Mouse (Mus musculus) granulocyte monocyte progenitor cell, adult 5-6 weeks (primary cell): ENCODE results near the gene Itgad. TPM values are rescaled to one million over a fixed set of nuclear protein-coding genes. Genes with fewer than 3 reads are reported as not detected.

ENCODE experiments used
- ATAC-seq: replicated peaks from 2 replicates; pipeline ENCODE4 v1.8.0; 2016; ENCODE audit warnings: mild to moderate bottlenecking, moderate TSS enrichment, inconsistent platforms; ENCODE audit not compliant: poor library complexity, severe bottlenecking
- total RNA-seq, 2 experiments: library from RNA; stranded (forward) in 1 of 2; stranded (reverse) in 1 of 2; fragments of 200-712, 200-1000 nt in 1 of 2; fragments of >200 nt in 1 of 2; fragmentation: Nextera tagmentation in 1 of 2; gene quantifications; 2 replicates each; pipeline ENCODE4 v1.2.3; 2014 to 2017

The Itgad gene
- total RNA-seq, 2 experiments from 2014 or later = 0.21 TPM; not detected in 1

- no peak for ATAC-seq
Observed at GRCm38 (mm10) chr7:128169996-128170395, 15.8 kb downstream of the Itgad start.

GRCm38 (mm10) chr7:128178385-128178784 lies 24.2 kb downstream of the Itgad start:
- peak; percentile 40 for ATAC-seq

GRCm38 (mm10) chr7:128180126-128180525 lies 25.9 kb downstream of the Itgad start:
- peak; percentile 89 for ATAC-seq

- ATAC-seq = no peak
Observed at GRCm38 (mm10) chr7:128180546-128180945, 26.4 kb downstream of the Itgad start.

- ATAC-seq = no peak
Observed at GRCm38 (mm10) chr7:128181691-128182090, 27.5 kb downstream of the Itgad start.

GRCm38 (mm10) chr7:128201607-128202006 lies 47.4 kb downstream of the Itgad start:
- no peak for ATAC-seq

- no peak for ATAC-seq
Observed at GRCm38 (mm10) chr7:128203071-128203470, 48.9 kb downstream of the Itgad start.

GRCm38 (mm10) chr7:128204179-128204578 lies 50.0 kb downstream of the Itgad start:
- ATAC-seq = no peak

GRCm38 (mm10) chr7:128205695-128206094 lies 51.5 kb downstream of the Itgad start:
- no peak for ATAC-seq

- ATAC-seq = no peak
Observed at GRCm38 (mm10) chr7:128206152-128206551, 52.0 kb downstream of the Itgad start, which contains the start of gene Cox6a2. Cox6a2 (minus strand) TSS chr7:128206387.

- peak; percentile 89 for ATAC-seq
Observed at GRCm38 (mm10) chr7:128208187-128208586, 54.0 kb downstream of the Itgad start.

- ATAC-seq = no peak
Observed at GRCm38 (mm10) chr7:128209826-128210225, 55.6 kb downstream of the Itgad start.

- ATAC-seq = no peak
Observed at GRCm38 (mm10) chr7:128219952-128220351, 65.8 kb downstream of the Itgad start.

- ATAC-seq = no peak
Observed at GRCm38 (mm10) chr7:128220936-128221335, 66.8 kb downstream of the Itgad start.

- ATAC-seq = peak; percentile 87
Observed at GRCm38 (mm10) chr7:128231741-128232140, 77.6 kb downstream of the Itgad start.

GRCm38 (mm10) chr7:128234796-128235195 lies 80.6 kb downstream of the Itgad start:
- no peak for ATAC-seq

- no peak for ATAC-seq
Observed at GRCm38 (mm10) chr7:128235481-128235880, 81.3 kb downstream of the Itgad start.

- no peak for ATAC-seq
Observed at GRCm38 (mm10) chr7:128236426-128236825, 82.2 kb downstream of the Itgad start.

GRCm38 (mm10) chr7:128236856-128237592 lies 82.8 kb downstream of the Itgad start, which contains the start of gene Armc5:
Armc5 (plus strand) TSS chr7:128237342.
- peak; percentile 17; the same call in 1 of the 2 replicates for ATAC-seq

- ATAC-seq = no peak
Observed at GRCm38 (mm10) chr7:128237593-128237926, 83.4 kb downstream of the Itgad start.

GRCm38 (mm10) chr7:128237927-128238778 lies 84.0 kb downstream of the Itgad start, which contains the start of gene 9130023H24Rik:
9130023H24Rik (minus strand) TSS chr7:128238031.
- ATAC-seq = peak; percentile 77
